Mouse (Mus musculus): ENCODE results near the gene Il2ra. TPM values are rescaled to one million over a fixed set of nuclear protein-coding genes. Genes with fewer than 3 reads are reported as not detected.
"Not testable (repeated sequence)": the region's sequence is repeated elsewhere in the genome, so short reads cannot be mapped to it uniquely, and the experiment has no call there.

Gene Il2ra
- polyA plus RNA-seq, 1 experiment from 2014 or later, result 0.03 TPM

DNA sequence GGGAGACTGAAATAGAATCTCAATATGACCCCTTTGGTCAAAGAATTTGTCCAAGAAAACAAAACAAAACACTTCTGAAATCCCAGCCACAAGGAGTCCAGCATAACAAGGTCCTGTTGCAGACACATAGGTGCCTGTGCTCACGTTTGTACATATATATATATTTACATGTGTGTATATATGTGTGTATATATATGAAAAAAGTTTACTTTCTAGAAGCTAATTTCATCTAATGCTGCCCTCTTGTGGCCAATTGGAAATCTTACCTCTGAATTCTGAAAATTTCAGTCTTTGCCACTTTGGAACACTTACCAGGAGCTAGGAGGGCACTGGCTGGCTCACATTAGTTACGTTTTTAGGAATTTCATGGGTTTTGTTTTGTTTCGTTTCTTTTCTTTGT is 44.8 kb downstream of the Il2ra start:
- H3K9ac ChIP-seq, result no peak overlapping the region
- H3K4me3 ChIP-seq (replicated peaks), result no peak overlapping the region
- ATAC-seq, result no peak
- no peaks in the 10 kb centered on the region for H3K27me3 ChIP-seq (replicated peaks)
- no peaks in the 10 kb centered on the region for H3K9me3 ChIP-seq
- no peaks in the 10 kb centered on the region for H3K36me3 ChIP-seq
- no peak overlapping the region for H3K4me2 ChIP-seq (replicated peaks)
- WGBS, result 13% methylated on average over 3 of the region's 3 CpGs
- H3K4me1 ChIP-seq (replicated peaks), result no peaks in the 10 kb centered on the region
- H3K27ac ChIP-seq, result no peak overlapping the region

DNA sequence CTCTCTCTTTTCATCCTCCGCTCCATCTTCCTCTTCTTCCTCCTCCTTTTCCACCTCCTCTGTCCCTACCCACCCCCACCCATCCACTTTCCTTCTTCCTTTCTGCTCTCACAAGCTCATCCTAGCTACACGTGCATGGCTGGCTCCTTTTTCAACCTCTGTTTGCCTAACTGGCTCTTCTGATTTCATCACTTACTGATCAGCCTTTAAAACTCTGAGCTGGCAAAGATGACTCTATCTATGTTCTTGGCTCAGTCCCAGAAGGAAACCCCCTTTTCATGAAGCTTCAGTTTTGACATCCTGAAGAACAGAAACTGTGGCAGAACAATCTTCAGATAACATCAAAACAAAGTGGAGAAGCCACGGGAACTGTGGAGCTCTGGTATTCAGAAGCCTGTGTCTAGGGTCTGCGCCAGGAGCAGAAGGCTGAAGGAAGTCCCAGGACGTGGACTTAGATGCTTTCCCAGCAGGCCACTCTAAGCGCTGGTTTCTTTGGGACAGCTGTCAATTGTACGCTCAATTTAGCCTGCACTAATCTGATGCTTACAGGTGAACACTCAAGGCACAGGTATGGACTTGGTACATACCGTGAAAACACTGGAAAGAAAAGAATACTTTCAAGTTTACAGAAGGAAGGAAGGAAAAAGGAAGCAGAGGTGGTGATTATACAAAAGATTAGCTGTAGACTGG is 47.7 kb downstream of the Il2ra start:
- Histone ChIP-seq H3K27ac (no peak overlapping the region), H3K27me3 (replicated peaks) (no peaks in the 10 kb centered on the region), H3K4me1 (replicated peaks) (no peaks in the 10 kb centered on the region), H3K36me3 (no peaks in the 10 kb centered on the region), H3K9me3 (no peaks in the 10 kb centered on the region), H3K9ac (no peak overlapping the region), H3K4me3 (replicated peaks) (no peak overlapping the region), H3K4me2 (replicated peaks) (no peak overlapping the region)
- ATAC-seq, result no peak
- 69% methylated on average over 8 of the region's 8 CpGs for WGBS

- H3K27me3 ChIP-seq (replicated peaks), result no peaks in the 10 kb centered on the region
- H3K9me3 ChIP-seq, result no peaks in the 10 kb centered on the region
- no peak overlapping the region for H3K27ac ChIP-seq
- H3K4me2 ChIP-seq (replicated peaks), result no peak overlapping the region
- no peak overlapping the region for H3K9ac ChIP-seq
- ATAC-seq, result no peak
- no peak overlapping the region for H3K4me3 ChIP-seq (replicated peaks)
- WGBS, result 92% methylated on average over 4 of the region's 4 CpGs
- H3K4me1 ChIP-seq (replicated peaks), result no peaks in the 10 kb centered on the region
- H3K36me3 ChIP-seq, result no peaks in the 10 kb centered on the region
Measured at GRCm38 (mm10) chr2:11693352-11693751, 50.7 kb downstream of the Il2ra start.

DNA sequence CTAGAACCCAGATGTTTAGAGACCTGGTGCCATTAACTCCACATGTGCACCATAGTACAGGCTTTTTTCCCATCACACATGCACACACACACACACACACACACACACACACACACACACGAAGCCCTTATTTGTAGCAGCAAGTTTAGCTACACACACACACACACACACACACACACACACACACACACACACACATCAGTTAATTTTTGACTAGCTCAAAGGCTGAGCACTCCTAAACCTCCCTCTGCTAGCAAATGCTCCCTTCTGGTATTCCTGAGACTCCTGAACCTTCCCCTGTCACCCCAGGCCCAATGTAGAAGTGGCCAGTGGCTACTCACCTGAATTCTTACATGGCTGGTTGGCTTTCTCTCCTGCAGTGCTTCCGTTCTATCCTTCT is 51.5 kb downstream of the Il2ra start:
- no peaks in the 10 kb centered on the region for H3K27me3 ChIP-seq (replicated peaks)
- 63% methylated on average over 2 of the region's 2 CpGs for whole genome bisulfite sequencing
- no peak overlapping the region for H3K4me3 ChIP-seq (replicated peaks)
- no peaks in the 10 kb centered on the region for H3K4me1 ChIP-seq (replicated peaks)
- H3K36me3 ChIP-seq, result no peaks in the 10 kb centered on the region
- H3K9ac ChIP-seq, result no peak overlapping the region
- no peak for ATAC-seq
- no peak overlapping the region for H3K4me2 ChIP-seq (replicated peaks)
- H3K9me3 ChIP-seq, result no peaks in the 10 kb centered on the region
- no peak overlapping the region for H3K27ac ChIP-seq

- Histone ChIP-seq H3K4me3 (replicated peaks) (no peak overlapping the region), H3K4me2 (replicated peaks) (no peak overlapping the region), H3K27ac (no peak overlapping the region), H3K36me3 (no peaks in the 10 kb centered on the region), H3K4me1 (replicated peaks) (no peaks in the 10 kb centered on the region), H3K9me3 (no peaks in the 10 kb centered on the region), H3K27me3 (replicated peaks) (no peaks in the 10 kb centered on the region), H3K9ac (no peak overlapping the region)
- no peak for ATAC-seq
- WGBS, result 45% methylated on average over 2 of the region's 2 CpGs
Measured at GRCm38 (mm10) chr2:11695867-11696266, 53.3 kb downstream of the Il2ra start.

GRCm38 (mm10) chr2:11698994-11699393 is 56.4 kb downstream of the Il2ra start:
- Histone ChIP-seq H3K4me1 (replicated peaks) (no peaks in the 10 kb centered on the region), H3K4me2 (replicated peaks) (no peak overlapping the region), H3K9ac (no peak overlapping the region), H3K36me3 (no peaks in the 10 kb centered on the region), H3K27ac (no peak overlapping the region), H3K9me3 (no peaks in the 10 kb centered on the region), H3K4me3 (replicated peaks) (no peak overlapping the region), H3K27me3 (replicated peaks) (no peaks in the 10 kb centered on the region)
- WGBS, result 57% methylated on average over 5 of the region's 5 CpGs
- ATAC-seq, result no peak

DNA sequence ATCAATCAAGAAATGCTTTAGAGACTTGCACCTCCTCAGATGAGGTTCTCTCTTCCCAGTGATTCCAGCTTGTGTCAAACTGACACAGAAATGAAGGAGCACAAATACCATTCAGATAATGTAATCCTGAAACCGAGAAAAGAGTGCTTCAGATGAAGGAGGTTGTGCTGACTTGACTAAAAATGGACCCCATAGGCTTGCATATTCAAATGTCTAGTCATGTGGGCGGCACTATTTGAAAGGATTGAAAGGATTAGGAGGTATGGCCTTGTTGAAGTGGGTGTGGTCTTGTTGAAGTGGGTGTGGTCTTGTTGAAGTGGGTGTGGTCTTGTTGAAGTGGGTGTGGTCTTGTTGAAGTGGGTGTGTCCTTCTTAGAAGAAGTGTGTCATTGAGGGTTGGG is 57.3 kb downstream of the Il2ra start:
- WGBS, result 89% methylated on average over 2 of the region's 2 CpGs
- ATAC-seq, result no peak
- Histone ChIP-seq H3K9ac (no peak overlapping the region), H3K4me3 (replicated peaks) (no peak overlapping the region), H3K27me3 (replicated peaks) (no peaks in the 10 kb centered on the region), H3K4me1 (replicated peaks) (no peaks in the 10 kb centered on the region), H3K36me3 (no peaks in the 10 kb centered on the region), H3K4me2 (replicated peaks) (no peak overlapping the region), H3K27ac (no peak overlapping the region), H3K9me3 (no peaks in the 10 kb centered on the region)

- peak within 1 kb of the TSS; percentile 61 for H3K9ac ChIP-seq
- H3K4me3 ChIP-seq (replicated peaks), result peak within 1 kb of the TSS; percentile 67
- no peaks in the 10 kb centered on the region for H3K9me3 ChIP-seq
- no peaks in the 10 kb centered on the region for H3K36me3 ChIP-seq
- under 1% methylated on average over 37 of the region's 37 CpGs for WGBS
- H3K4me2 ChIP-seq (replicated peaks), result peak within 1 kb of the TSS; percentile 98
- H3K27me3 ChIP-seq (replicated peaks), result 0 out of 2 replicates have a peak, but pooled peaks cover 2% of the 10 kb centered on the region
- no peak within 1 kb of the TSS for H3K27ac ChIP-seq
- peaks cover 8% of the 10 kb centered on the region for H3K4me1 ChIP-seq (replicated peaks)
- peak; percentile 85 for ATAC-seq
Measured at GRCm38 (mm10) chr2:11705201-11706025, 62.8 kb downstream of the Il2ra start, which contains the start of gene Il15ra. TSS of gene Il15ra (plus strand) at chr2:11705290.

DNA sequence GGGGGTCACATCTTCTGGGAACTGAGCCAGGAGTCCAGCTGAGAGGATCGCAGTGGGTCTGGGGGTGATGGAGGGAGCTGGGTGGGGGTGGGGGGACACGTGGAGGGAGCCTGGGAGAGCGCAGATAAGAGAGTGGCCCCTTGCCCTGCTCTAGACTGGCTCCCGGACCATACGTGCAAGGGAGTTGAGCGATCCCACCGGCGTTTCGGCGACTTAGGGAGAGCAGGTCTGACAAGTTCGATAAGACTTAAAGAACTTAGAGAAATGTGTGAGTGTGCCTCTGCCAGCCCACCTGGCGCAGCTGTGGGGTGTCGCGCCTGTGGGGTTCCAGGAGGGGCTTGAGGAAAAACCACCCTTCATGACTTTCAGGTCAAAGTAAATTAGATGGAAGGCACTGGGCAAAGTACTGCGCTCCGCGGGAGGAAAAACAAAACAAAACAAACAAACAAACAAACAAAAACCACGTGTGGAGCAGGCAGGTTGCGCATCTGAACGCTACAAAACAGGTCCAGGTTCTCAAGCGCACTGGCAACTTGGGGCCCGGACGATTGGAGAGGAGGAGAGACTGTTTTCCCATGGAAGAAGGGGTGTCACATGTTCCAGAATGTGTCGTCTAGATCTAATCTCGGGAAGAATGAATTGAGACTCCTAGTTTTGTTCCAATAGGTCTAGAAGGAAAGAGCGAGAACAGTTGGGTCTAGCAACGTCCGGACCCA is 63.6 kb downstream of the Il2ra start:
- Histone ChIP-seq H3K27ac (no peak overlapping the region), H3K4me3 (replicated peaks) (peak overlapping the region; percentile 67), H3K9me3 (no peaks in the 10 kb centered on the region), H3K4me2 (replicated peaks) (peak overlapping the region; percentile 98), H3K9ac (peak overlapping the region; percentile 61), H3K27me3 (replicated peaks) (0 out of 2 replicates have a peak, but pooled peaks cover 2% of the 10 kb centered on the region), H3K4me1 (replicated peaks) (peaks cover 8% of the 10 kb centered on the region), H3K36me3 (no peaks in the 10 kb centered on the region)
- WGBS, result 3% methylated on average over 28 of the region's 28 CpGs
- peak; percentile 66 for ATAC-seq

- H3K9ac ChIP-seq, result no peak overlapping the region
- peaks cover 8% of the 10 kb centered on the region for H3K4me1 ChIP-seq (replicated peaks)
- H3K27ac ChIP-seq, result no peak overlapping the region
- H3K4me3 ChIP-seq (replicated peaks), result no peak overlapping the region
- 0 out of 2 replicates have a peak, but pooled peaks cover 2% of the 10 kb centered on the region for H3K27me3 ChIP-seq (replicated peaks)
- H3K4me2 ChIP-seq (replicated peaks), result peak overlapping the region; percentile 98; the same call in 1 of the 2 replicates
- no peaks in the 10 kb centered on the region for H3K9me3 ChIP-seq
- no peak for ATAC-seq
- H3K36me3 ChIP-seq, result no peaks in the 10 kb centered on the region
- WGBS, result 37% methylated on average over 6 of the region's 6 CpGs
Measured at GRCm38 (mm10) chr2:11706746-11707065, 64.1 kb downstream of the Il2ra start.

DNA sequence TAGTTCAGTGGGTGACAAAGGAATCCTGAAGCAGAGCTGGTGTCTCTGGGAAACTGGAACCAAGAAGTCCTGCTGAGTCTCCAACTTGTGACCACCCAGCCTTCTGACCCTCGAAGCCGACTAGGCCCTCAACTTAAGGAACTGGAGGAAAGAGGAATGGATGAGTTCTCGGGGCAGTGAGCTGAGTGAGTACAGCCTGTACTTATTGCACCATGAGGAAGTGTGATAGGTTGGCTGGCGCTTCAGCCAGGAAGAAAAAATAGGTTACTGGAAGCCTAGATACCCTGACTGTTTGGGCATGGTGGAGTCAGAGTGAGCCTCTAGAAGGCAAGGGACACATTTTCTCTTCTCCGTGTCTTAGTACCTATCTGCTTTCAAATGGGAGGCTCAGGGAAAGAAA is 65.9 kb downstream of the Il2ra start:
- H3K4me1 ChIP-seq (replicated peaks), result peaks cover 8% of the 10 kb centered on the region
- WGBS, result 82% methylated on average over 5 of the region's 5 CpGs
- ATAC-seq, result no peak

GRCm38 (mm10) chr2:11710101-11710500 is 67.5 kb downstream of the Il2ra start:
- not testable (repeated sequence) for H3K4me2 ChIP-seq (replicated peaks); H3K4me3 ChIP-seq (replicated peaks); H3K27ac ChIP-seq; H3K9me3 ChIP-seq; H3K27me3 ChIP-seq (replicated peaks); H3K36me3 ChIP-seq; H3K4me1 ChIP-seq (replicated peaks); ATAC-seq; H3K9ac ChIP-seq
- 47% methylated on average over 4 of the region's 4 CpGs for WGBS

More for the DNA sequence above, 65.9 kb downstream of the Il2ra start:
- no peak overlapping the region for H3K9ac ChIP-seq
- H3K9me3 ChIP-seq, result no peaks in the 10 kb centered on the region
- H3K27me3 ChIP-seq (replicated peaks), result 0 out of 2 replicates have a peak, but pooled peaks cover 2% of the 10 kb centered on the region
- H3K36me3 ChIP-seq, result no peaks in the 10 kb centered on the region
- H3K4me3 ChIP-seq (replicated peaks), result no peak overlapping the region
- H3K4me2 ChIP-seq (replicated peaks), result no peak overlapping the region
- no peak overlapping the region for H3K27ac ChIP-seq

Data from intestine, embryonic 15.5 days (tissue).